Mouse (Mus musculus) heart, adult 2 months (tissue): Measurements from ENCODE around the gene Trim39. TPM values are rescaled to one million over a fixed set of nuclear protein-coding genes. Genes with fewer than 3 reads are reported as not detected.
"Not testable (repeated sequence)": the region's sequence is repeated elsewhere in the genome, so short reads cannot be mapped to it uniquely, and the experiment has no call there.

Experiments used
- DNase-seq, 2 experiments: peaks; one replicate each; pipeline ENCODE4 v3.0.0; 2021
- H3K27ac ChIP-seq: fragments of 200-600 bp; 2 replicates; pipeline ENCODE4 v1.8.1; 2022
- H3K27me3 ChIP-seq: fragments of 200-500 bp; 2 replicates; pipeline ENCODE4 v1.6.1; 2012; ENCODE audit warnings: mild to moderate bottlenecking, low read length, inconsistent platforms, mixed read lengths; ENCODE audit not compliant: control insufficient read depth, insufficient read depth
- H3K36me3 ChIP-seq: fragments of 200-500 bp; 2 replicates; pipeline ENCODE4 v1.6.1; 2012; ENCODE audit warnings: low read length, inconsistent platforms; ENCODE audit not compliant: control insufficient read depth, insufficient read depth
- H3K4me1 ChIP-seq: fragments of 200-500 bp; 2 replicates; pipeline ENCODE4 v1.6.1; 2011; ENCODE audit warnings: low read length; ENCODE audit not compliant: control insufficient read depth, insufficient read depth
- H3K4me3 ChIP-seq: fragments of 200-600 bp; 2 replicates; pipeline ENCODE4 v1.8.1; 2022
- H3K79me2 ChIP-seq: fragments of 200-500 bp; replicated peaks from 2 replicates; pipeline ENCODE4 v1.6.1; 2012; ENCODE audit warnings: mild to moderate bottlenecking, inconsistent platforms, low read length, moderate library complexity, mixed read lengths; ENCODE audit not compliant: control insufficient read depth, insufficient read depth
- H3K9ac ChIP-seq: fragments of 200-500 bp; 2 replicates; pipeline ENCODE4 v1.6.1; 2012; ENCODE audit warnings: low read depth, mild to moderate bottlenecking, control low read depth, inconsistent platforms, low read length, mixed read lengths
- CTCF ChIP-seq: fragments of 200-600 bp; IDR thresholded peaks from 2 replicates; pipeline ENCODE4 v1.8.1; 2022; ENCODE audit warnings: antibody characterized with exemption, mild to moderate bottlenecking, moderate library complexity
- EP300 ChIP-seq: fragments of 200-500 bp; IDR thresholded peaks from 2 replicates; pipeline ENCODE4 v1.6.1; 2011; ENCODE audit warnings: low read depth, low read length, control low read depth; ENCODE audit not compliant: insufficient read depth
- POLR2A ChIP-seq: fragments of 200-500 bp; IDR thresholded peaks from 2 replicates; pipeline ENCODE4 v1.6.1; 2011; ENCODE audit warnings: mild to moderate bottlenecking, low read depth, low read length, control low read depth; ENCODE audit not compliant: insufficient read depth
- WGBS: fragments of 180-500 bp; shearing (Covaris S2); methylation state at CpG from one replicate; pipeline ENCODE4 v1.1.7; 2018; 5-methylcytosine and 5-hydroxymethylcytosine counted together
- intact Hi-C: fragments of 180-260 bp; cut with DNase I; formaldehyde crosslinking; loops from one replicate; pipeline ENCODE4 v1.15.1; 2025
- long read RNA-seq: library from polyadenylated mRNA; stranded (forward); transcript quantifications from one replicate; pipeline ENCODE4 v2.0.0, GENCODE M21; 2021
- polyA plus RNA-seq: library from polyadenylated mRNA; depleted of rRNA; stranded (reverse); fragments of >200 nt; gene quantifications from 2 replicates; pipeline ENCODE4 v1.2.3, GENCODE M21; 2012; rRNA removed
- total RNA-seq, 2 experiments: library from RNA; stranded (reverse); gene quantifications; 2 replicates each; pipeline ENCODE4 v1.2.3; 2021

The Trim39 gene
- total RNA-seq, result 1 to 10 TPM; 6.7 to 7.6 TPM
- 6.0 and 8.7 TPM in 2 replicates for polyA plus RNA-seq
- long read RNA-seq, transcript Trim39-203 (7 exons, 3,204 nt), result major isoform, 9 of 11 reads
- long read RNA-seq, partial matches to known transcripts, result 2 of 11 reads
- long read RNA-seq, other reads (novel, unspliced or antisense), result 0 of 11 reads

DNA sequence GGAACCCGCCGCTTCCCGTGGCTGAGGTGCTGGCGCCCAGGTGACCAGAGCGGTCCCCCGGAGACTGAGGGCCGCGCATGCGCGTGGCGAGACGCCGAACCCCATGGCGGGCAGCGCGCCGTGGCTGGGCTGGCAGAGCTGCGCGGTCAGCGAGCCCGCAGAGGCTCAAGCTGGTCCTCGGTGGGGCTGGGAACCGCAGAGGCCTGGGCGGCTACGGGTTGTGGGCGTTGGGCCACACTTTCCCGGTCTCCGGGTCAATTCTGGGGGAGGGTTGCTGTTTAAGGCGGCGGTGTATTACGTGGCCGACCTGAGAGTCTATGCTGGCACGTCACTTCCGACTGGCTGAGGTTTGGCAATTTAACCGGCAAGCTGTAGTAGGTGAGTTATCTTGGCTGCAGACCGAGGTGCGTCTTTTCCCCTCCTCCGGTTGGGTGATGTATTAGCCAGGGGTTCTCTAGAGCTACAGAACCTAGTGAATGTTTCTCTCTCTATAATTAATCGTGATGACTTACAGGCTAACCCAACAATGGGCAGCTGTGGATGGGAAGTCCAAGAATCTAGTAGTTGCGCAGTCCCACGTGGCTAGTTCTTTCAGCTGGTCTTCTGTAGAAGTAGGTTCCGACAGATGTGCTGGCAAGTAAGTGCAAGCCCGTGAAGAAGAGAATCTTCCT, at the start of gene Trim39:
Trim39 (minus strand) TSS at position 662 of the 671 bp plus-strand sequence.
- Histone ChIP-seq H3K9ac (peak within 1 kb of the TSS; percentile 96), H3K4me3 (peak within 1 kb of the TSS; percentile 100), H3K27me3 (no peaks in the 10 kb centered on the region), H3K27ac (peak within 1 kb of the TSS; percentile 99), H3K36me3 (peaks cover 10% of the 10 kb centered on the region), H3K79me2 (peaks cover 3% of the 10 kb centered on the region; the same call in 1 of the 2 replicates), H3K4me1 (peaks cover 11% of the 10 kb centered on the region)
- peak in 1 of 2 experiments; percentile 94 for DNase-seq
- intact Hi-C loops, result loop anchor here (10.0 kb wide), 1 partner anchor 1297 kb away; the partner anchor contains the start of genes Hspa1a and Hspa1l
- TF ChIP-seq POLR2A (peak; percentile 2; the same call in 1 of the 2 replicates), EP300 (no peak)
- WGBS, result under 1% methylated on average over 43 of the region's 43 CpGs

GRCm38 (mm10) chr17:36315689-36316253, 43.7 kb upstream of the Trim39 start:
- no peak overlapping the region for H3K27ac ChIP-seq
- no peaks in the 10 kb centered on the region for H3K79me2 ChIP-seq
- 37% methylated on average over 5 of the region's 5 CpGs for WGBS
- H3K27me3 ChIP-seq, result no peaks in the 10 kb centered on the region
- no peaks in the 10 kb centered on the region for H3K36me3 ChIP-seq
- no peak for TF ChIP-seq POLR2A
- no peak for TF ChIP-seq CTCF
- no peak for TF ChIP-seq EP300
- H3K9ac ChIP-seq, result no peak overlapping the region
- no peak for DNase-seq
- intact Hi-C loops, result no loop called here
- H3K4me1 ChIP-seq, result no peaks in the 10 kb centered on the region
- H3K4me3 ChIP-seq, result peak overlapping the region; percentile 54; the same call in 1 of the 2 replicates

GRCm38 (mm10) chr17:36315041-36315688, 43.1 kb upstream of the Trim39 start:
- Histone ChIP-seq H3K27ac (no peak overlapping the region), H3K79me2 (no peaks in the 10 kb centered on the region), H3K27me3 (no peaks in the 10 kb centered on the region), H3K4me3 (peak overlapping the region; percentile 54), H3K4me1 (no peaks in the 10 kb centered on the region), H3K36me3 (no peaks in the 10 kb centered on the region), H3K9ac (peak overlapping the region; percentile 52)
- intact Hi-C loops, result no loop called here
- TF ChIP-seq EP300 (no peak), CTCF (no peak), POLR2A (no peak)
- WGBS, result 1% methylated on average over 19 of the region's 19 CpGs
- peak; percentile 46 to 49 for DNase-seq

DNA sequence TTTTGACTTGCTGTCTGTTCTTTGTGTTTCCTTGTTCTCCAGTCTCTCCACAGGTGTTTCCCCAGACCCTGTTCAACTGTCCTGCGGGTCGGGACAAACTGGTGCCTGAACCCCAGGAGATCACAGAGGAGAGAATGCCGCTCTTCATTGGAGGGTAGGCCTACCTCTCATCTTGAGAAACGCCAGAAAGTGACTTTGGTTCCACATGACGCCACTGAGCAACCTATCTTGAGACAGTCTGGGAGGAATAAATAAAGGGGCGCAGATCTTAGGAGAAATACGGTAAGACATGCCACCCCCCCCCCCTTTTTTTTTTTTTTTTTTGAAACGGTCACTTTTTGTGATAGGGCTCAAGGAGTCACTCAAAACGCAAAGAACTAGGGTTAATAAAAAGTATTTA, 42.5 kb upstream of the Trim39 start:
- peak overlapping the region; percentile 54 for H3K4me3 ChIP-seq
- no peak for TF ChIP-seq CTCF
- no peak for TF ChIP-seq EP300
- TF ChIP-seq POLR2A, result no peak
- no peak for DNase-seq
- no peaks in the 10 kb centered on the region for H3K36me3 ChIP-seq
- H3K27ac ChIP-seq, result no peak overlapping the region
- H3K27me3 ChIP-seq, result no peaks in the 10 kb centered on the region
- 8% methylated on average over 9 of the region's 9 CpGs for WGBS
- H3K4me1 ChIP-seq, result no peaks in the 10 kb centered on the region
- H3K79me2 ChIP-seq, result no peaks in the 10 kb centered on the region
- no peak overlapping the region for H3K9ac ChIP-seq
- intact Hi-C loops, result no loop called here

DNA sequence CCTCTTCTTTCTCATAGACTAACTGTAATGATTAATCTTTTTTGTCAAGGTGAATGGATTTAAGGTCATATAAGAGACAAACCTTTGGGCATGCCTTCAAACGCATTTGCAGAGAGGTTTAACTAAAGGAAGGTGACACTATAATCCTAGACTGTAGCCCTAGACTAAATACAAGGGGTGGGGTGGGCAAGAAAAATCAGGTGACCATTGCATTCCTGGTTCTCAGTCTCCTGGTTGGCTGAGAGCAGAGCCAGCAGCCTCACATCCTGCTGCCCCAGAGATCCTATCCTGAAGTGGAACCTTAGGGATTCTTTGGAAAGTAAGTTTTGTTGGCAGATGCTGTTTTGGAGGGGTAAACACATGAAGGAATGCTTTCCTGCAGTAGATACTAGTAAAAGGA, 37.2 kb upstream of the Trim39 start:
- no peak overlapping the region for H3K9ac ChIP-seq
- H3K27ac ChIP-seq, result no peak overlapping the region
- H3K27me3 ChIP-seq, result no peaks in the 10 kb centered on the region
- H3K36me3 ChIP-seq, result no peaks in the 10 kb centered on the region
- intact Hi-C loops, result loop anchor here (2.0 to 5.0 kb wide), 2 partner anchors 110 to 478 kb away; no protein-coding TSS in a partner anchor
- no peak overlapping the region for H3K4me3 ChIP-seq
- DNase-seq, result no peak
- H3K79me2 ChIP-seq, result no peaks in the 10 kb centered on the region
- H3K4me1 ChIP-seq, result no peaks in the 10 kb centered on the region; the same call in 1 of the 2 replicates
- WGBS, result 50% methylated on average over 1 of the region's 1 CpGs
- TF ChIP-seq POLR2A, result no peak
- TF ChIP-seq EP300, result no peak
- no peak for TF ChIP-seq CTCF

- TF ChIP-seq CTCF, result peak; percentile 76
- not testable (repeated sequence) for H3K27me3 ChIP-seq, H3K4me3 ChIP-seq, H3K4me1 ChIP-seq, H3K36me3 ChIP-seq, H3K79me2 ChIP-seq, H3K9ac ChIP-seq, H3K27ac ChIP-seq
- peak; percentile 36 to 45 for DNase-seq
- intact Hi-C loops, result loop anchor here (2.0 to 5.0 kb wide), 2 partner anchors 110 to 478 kb away; no protein-coding TSS in a partner anchor
- 1% methylated on average over 3 of the region's 3 CpGs for WGBS
These were observed 36.8 kb upstream of the Trim39 start for GRCm38 (mm10) chr17:36308855-36309254.
